Mouse (Mus musculus): ENCODE measurements around the gene Pcdh20.

Gene Pcdh20

DNA sequence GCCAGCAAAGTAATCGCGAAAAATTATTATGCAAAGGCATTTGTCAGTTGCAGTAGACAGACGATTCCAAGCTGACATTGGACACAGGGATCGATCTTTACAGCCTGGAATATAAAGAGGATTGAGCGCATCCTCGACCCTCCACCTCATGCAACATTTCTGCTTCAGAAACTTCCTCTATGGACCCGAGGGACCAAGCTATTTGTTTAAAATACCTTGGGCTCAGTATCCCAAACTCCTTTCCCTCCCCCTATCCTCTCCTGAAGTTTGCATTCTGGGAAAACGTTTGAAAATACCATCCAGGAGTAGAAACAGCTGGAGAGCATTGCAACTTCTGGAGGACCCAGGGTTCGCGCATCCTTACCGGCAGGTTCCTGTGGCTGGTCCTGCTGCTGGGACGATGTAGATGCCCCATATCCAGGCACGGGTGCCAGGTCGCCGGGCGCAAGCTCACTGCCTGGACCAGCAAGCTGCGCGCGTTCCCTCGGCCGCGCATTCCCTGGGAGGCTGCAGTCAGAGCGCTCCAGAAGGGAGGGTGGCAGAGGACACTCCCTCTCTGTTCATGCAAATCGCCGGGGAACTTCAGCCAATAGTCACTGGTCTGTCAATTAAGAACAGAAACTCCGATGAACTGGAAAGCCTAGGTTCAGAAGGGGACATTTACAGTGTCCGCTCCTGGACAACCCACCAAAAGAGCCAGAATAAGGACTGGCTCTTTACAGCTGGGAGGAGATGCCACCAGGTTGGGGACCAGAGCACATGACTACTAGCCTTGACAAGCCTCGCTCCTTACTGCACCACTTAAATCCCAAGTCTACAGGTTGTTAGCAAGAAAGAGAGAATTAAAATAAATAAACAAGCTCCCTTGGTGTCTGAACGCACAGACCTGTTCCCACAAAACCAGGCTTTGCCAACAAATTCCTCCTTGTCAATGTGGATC lies at the start of gene Pcdh20:
Pcdh20 (minus strand) TSS at position 902 of the 940 bp plus-strand sequence.
- no peak for DNase-seq (ENCODE audit: low spot score in 2 of 2)

DNA sequence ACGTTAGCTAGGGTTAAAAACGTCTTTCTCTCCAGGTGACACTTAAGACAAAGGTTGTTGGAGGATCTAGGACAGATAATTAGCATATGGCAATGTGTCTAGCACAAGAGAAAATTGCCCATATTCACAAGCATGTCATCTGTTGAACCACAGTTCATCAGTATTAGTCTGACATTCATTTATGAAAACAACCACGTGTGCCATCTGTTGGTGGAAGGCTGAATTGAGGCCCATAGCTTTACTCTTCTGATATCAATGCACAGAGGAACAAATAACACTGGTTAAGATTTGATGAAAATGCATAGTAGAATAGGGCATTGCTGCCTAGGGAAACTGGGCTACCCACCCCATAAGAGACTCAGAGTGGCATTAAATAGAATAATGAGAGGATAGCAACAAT lies 8.7 kb upstream of the Pcdh20 start:
- DNase-seq (ENCODE audit: low spot score in 2 of 2): no peak

DNA sequence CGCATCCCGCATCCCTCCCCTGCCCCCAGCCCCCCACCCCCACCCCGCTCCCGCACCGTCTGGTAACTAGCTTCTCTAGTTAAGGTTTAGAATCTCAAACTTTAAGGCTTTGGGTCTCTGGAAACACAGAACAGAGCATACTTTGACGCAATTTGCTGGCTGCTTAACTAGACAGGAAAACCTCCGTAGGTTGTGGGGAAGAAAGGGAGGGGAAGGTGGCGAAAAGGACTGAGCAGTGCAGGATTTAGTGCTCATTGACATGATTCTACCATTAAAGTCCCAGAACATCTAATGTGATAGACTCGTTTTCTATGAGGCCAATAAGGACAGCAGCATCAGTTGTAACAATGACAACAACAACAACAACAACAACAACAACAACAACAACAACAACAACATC lies 1.2 kb downstream of the Pcdh20 start:
- DNase-seq (ENCODE audit: low spot score in 2 of 2): no peak

DNA sequence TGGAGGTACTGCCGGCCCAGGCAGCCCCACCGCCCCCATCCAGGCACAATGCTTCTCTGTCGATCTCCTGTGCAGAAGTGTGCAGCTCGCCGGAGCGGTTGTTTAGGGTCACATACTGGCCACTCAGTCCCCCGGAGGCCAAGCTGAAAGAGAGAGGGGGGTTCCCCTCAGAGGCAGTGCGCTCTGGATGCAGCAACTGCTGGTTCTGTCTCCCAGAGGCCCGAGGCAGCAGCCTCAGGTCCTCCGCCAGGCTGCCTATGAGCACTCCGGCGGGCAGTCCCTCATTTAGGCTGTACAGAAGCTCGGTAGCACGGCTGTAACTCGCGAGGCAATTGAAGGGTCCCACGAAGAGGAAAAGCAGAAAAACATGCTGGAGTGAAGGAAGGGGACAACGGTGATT lies 1.8 kb downstream of the Pcdh20 start:
- no peak for DNase-seq (ENCODE audit: low spot score in 2 of 2)

DNA sequence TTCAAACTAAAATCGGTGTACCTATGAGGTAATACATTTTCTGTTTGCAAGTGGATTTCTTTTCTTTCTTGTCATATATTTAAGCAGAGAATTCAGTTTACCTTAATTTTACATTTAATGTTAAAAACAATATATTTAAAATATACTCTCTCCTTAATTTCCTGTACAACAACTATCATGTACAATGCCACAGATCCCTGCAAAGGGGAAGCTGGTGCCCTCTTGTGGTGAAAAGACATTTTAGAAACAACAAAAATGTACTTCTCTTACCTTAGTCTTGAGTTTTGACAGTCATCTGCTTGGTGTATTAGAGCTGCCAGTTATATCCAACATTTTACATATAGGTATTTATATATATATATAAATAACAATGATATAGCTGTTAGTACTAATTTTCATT lies 4.8 kb downstream of the Pcdh20 start:
- DNase-seq (ENCODE audit: low spot score in 2 of 2): no peak

DNA sequence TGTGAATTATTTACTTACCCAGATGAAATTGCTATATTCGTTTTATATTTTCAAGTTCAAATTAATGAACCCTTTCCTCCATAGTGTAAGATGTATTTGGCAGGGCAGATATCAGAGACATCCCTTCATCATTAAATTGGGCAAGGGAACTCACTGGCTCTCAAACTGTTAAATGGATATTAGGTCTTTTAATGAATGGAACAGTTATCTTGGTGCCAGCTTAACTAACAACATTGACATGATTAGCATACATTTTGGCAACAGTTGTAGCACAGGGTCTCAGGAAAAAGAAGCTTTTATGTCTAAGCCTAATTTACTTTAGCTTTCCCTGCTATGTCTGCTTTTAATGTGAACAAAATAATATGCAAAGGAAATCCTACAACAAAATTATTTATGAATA lies 6.8 kb downstream of the Pcdh20 start:
- DNase-seq (ENCODE audit: low spot score in 2 of 2): no peak

DNA sequence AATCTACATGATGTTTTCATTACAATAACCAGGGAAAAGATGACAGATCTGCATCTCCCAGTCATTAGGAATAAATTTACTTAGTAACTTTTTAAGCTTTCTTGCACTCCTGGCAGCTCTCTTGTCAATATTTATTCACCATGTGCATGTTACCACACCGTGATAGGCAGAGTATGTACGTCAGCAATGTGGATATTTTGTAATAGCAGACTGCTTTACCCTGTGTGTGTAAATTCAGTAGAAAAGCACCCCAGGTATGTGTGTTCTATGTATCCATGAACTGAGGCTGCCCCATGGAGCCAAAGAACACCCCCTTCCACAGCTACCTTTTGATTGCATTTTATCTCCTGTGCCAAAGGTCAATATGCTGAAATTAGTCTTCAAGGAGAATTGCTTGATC lies 7.8 kb downstream of the Pcdh20 start:
- DNase-seq (ENCODE audit: low spot score in 2 of 2): no peak

DNA sequence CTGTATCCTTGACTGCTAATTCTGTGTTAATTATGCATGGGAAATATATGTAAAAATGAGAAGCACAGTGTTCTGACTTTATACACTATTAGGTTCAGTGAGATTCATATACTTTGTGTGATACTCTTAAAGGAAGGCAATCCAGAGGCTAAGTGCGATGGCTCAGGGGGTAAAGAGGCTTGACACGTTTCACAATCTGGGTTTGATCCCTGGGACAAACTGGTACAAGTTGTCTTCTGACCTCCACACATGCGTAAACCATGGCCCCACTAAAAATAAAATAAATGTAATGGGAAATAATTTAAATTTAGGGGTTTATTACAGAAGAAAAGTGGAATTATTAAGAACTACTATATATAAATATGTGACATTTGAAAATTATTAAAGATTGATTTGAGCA lies 8.3 kb downstream of the Pcdh20 start:
- DNase-seq (ENCODE audit: low spot score in 2 of 2): no peak

DNA sequence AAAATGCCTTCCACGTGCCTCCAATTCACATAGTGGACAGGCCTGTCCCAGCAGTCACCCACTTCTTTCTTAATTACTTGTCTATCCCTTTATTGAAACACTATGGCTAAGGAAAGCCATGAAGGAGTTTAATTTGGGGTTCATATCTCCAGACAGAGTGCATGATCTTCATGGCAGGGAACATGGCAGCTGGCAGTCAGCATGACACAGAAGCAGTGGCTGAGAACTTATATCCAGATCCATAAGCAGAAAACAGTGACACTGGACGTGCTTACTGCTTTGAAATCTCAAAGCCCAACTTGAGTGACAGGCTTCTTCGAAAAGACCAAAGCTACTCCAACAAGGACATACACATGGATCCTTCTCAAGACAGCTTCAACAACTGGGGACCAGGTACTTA lies 10.5 kb downstream of the Pcdh20 start:
- no peak for DNase-seq (ENCODE audit: low spot score in 2 of 2)

DNA sequence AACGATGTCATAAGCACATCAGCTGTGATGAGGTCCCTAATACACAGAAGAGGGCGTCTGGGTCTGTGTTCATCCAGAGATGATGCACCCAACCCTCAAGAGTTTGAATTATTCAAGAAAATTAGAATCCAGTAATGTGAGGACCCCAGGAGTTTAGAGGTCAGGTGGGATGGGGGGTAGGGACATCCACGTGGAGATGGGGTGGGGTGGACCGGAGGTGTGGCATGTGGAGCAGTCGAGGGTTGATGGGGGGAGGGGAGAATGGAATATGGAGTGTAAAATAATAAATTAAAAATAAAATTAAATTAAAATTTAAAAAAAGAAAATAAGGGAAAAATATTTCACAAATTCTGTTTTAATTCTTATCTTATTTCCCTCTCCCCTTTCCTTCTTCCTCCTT lies 27.9 kb downstream of the Pcdh20 start:
- no peak for DNase-seq (ENCODE audit: low spot score in 2 of 2)

DNA sequence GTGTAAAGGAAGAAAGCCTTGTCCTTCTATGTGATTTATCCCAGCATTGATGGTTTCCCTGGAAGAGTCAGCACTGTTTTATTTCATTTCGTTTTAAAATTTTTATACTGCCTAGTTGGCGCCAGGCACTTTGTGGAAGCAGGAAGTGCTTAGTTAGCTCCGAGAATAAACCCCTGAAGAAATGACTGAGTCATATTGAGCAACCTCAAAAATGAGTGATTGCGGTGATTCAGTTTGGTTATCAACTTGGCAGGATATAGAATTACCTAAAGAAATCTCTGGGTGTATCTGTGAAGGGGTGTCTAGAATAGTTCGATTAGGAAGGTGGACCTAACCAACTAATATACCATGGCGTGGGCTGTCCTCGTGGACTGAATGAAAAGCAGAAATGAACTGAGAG lies 41.8 kb downstream of the Pcdh20 start:
- DNase-seq (ENCODE audit: low spot score in 2 of 2): no peak

DNA sequence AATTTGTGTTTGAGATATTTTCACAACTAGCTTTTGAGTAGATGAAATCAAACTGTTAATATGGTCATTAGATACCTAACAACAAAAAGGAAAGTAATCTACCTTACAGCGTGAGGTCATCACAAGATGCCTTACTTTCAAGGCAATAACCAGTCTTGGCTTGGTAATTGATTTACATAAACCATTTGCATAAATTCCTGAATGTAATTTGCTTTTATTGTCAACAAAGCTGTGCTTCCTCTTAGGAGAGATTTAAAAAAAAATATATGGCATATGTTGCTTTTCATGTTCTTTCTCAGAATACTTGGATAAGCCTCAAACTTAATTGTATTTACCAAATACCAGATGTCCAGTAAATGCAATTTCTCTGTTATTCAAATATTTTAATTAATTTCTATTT lies 43.8 kb downstream of the Pcdh20 start:
- DNase-seq (ENCODE audit: low spot score in 2 of 2): no peak

Data from spleen, postnatal 10 days (tissue).